Mouse (Mus musculus) thymus, postnatal 14 days (tissue): Measurements from ENCODE around the gene Phf10.
"Not testable (repeated sequence)": the region's sequence is repeated elsewhere in the genome, so short reads cannot be mapped to it uniquely, and the experiment has no call there.

Source experiments
- DNase-seq: peaks from one replicate; pipeline ENCODE4 v3.0.0; 2021

The Phf10 gene

DNA sequence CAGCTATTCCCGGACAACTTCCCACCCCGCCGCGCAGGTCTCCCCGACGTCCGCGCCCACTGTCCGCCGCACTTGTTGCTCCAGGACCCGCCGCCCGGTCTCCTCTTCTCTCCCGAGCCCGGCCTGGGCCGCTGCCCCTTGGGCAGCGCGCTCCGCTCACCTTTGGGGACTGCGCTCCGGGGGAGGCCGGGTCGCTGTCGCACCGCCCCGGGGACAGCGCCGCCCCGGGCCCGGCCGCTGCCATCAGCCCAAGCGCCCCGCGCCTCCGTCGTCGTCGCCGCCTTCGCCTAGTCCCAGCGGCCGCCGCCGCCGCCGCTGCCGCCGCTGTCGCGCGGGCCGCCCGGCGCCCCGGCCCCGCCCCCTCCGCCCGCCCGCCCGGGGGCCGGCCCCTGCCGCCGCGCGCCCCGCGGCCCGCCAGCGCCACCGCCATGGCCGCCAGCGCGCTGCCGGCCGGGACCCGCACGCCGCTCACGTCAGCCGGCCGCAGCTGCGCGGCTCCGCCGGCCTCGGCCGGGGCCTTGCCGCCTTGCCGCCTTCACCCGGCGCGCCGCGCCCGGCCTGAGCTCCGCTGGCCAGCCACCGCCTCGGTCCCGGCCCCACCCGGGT, at the start of gene Phf10:
Gene Phf10, minus strand, starts transcription at position 323 of the 606 bp plus-strand sequence.
- DNase-seq: peak; percentile 56

DNA sequence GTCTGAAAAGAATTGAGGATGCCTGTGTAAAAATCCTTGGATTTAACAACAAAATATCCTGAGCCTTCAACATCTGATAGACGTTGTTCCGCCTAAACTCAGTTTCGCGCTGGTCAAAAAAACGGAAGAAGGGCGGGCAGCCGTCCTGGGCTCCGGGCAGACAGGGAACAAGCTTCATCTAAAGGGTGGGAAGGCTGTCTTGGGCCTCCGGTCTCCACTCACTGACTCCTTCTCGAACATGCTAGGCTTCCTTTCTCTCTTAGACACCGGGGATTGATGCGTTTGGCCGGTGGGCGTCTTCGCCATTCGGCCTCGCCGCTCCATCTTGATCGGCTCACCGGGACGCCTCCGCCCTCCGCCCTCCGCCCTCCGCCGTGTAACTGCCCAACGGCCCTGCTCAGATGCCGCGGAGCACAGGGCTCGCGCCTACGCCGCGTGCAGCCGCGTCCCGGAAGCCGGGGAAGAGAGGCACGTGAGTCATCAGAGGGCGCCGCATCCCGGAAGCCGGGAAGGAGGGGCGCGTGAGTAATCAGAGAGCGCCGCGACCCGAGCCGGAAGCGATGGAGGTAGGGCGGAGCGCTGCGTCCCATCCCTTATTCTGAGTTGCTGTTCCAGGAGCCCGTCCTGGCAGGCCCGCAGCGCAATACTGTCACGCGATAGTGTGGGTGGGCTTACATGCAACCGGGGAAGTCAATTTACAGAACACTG, 48.8 kb upstream of the Phf10 start, which contains the start of gene Gm3435:
Gene Gm3435, plus strand, starts transcription at position 471 of the 708 bp plus-strand sequence.
- DNase-seq: not testable (repeated sequence)

DNA sequence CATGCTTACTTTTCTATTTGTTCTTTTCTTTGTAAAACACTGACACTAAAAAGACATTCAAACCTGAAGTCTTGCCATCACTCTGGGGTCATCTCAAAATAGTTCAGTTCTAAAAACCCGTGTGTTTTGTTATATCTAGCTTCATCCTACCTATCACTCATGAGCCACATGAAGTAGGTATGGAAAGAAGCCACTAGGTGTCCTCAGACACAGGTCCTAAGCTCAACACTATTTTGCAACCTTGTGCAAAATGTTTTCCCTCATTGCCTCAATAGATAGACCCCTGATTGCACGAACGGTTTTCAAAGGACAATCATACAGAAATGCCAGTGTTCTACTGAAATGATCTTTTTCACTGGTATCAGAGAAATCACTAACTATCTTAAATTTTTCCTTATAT, 48.0 kb upstream of the Phf10 start:
- DNase-seq: not testable (repeated sequence)

DNA sequence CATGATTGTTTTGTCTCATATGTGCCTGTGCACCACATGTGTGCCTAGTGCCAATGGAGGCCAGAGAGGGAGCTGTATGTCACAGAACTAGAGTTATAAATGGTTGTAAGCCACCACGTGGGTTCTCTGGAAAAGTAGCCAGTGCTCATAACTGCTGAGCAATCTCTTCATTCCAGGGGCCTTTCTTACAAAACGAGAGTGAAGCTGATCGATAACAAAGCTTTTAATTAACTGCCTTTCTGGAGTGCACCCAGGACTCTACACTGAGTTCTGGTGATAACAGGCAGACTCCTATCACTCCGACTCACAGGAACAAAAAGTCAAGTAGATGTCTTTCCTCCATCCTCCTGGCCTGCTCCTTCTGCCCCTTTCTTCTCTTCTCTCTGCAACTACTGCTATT, 39.0 kb upstream of the Phf10 start:
- DNase-seq: not testable (repeated sequence)

DNA sequence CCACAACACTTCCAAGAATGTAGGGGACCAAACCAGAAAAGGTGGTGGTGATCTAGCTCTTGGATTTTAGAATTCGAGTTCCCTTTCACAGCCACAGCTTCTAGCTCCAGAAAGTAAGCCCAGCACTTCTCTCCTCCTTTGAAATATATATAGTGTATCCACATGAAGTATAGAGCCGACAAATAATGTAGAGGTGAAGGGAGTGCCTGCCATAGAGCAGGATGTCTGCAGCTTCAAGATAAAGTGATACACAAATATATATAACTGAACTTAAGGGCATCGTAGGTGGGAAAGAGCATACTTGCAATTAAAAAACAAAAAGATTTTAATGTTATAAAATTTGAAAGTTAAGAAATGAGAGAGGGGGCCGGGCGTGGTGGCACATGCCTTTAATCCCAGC, 33.1 kb upstream of the Phf10 start:
- DNase-seq: not testable (repeated sequence)

DNA sequence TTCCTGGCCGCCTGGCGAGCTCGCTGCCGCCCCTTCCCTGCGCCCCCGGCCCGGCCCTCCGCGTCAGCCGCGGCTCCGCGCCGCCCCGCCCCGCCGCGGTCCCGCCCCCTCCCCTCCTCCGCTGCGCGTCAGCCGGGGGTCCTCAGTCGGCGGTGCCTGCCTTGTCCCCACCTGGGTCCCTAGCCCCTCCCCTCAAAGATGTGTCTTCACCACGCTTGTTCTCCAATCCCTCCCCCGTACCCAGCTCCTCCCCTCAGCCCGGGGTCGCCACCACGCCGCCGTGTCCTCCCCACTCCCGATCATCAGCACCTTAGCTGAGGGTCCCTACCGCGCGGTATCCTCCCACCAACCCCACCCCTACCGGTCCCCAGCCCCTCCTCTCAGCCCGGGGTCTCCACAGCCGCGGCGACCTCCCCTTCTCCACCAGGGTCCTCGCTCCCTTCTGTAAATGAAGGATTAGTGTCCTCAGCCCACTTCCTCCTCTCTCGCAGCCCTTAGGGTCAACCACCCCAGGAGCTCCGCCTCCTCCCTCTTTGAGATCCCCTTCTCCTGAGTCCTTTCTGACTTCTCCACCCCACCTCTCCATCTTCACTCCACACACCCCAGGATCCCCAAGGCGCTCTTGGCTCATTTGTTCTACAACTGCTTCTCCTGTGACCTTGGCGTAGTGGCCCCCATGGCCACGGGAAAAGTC, 32.2 kb upstream of the Phf10 start:
- not testable (repeated sequence) for DNase-seq

DNA sequence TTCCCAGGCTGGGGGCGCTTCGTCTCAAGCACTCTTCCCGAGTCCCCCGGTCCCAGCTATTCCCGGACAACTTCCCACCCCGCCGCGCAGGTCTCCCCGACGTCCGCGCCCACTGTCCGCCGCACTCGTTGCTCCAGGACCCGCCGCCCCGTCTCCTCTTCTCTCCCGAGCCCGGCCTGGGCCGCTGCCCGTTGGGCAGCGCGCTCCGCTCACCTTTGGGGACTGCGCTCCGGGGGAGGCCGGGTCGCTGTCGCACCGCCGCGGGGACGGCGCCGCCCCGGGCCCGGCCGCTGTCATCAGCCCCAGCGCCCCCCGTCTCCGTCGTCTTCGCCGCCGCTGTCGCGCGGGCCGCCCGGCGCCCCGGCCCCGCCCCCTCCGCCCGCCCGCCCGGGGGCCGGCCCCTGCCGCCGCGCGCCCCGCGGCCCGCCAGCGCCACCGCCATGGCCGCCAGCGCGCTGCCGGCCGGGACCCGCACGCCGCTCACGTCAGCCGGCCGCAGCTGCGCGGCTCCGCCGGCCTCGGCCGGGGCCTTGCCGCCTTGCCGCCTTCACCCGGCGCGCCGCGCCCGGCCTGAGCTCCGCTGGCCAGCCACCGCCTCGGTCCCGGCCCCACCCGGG, 31.6 kb upstream of the Phf10 start:
- DNase-seq: not testable (repeated sequence)

DNA sequence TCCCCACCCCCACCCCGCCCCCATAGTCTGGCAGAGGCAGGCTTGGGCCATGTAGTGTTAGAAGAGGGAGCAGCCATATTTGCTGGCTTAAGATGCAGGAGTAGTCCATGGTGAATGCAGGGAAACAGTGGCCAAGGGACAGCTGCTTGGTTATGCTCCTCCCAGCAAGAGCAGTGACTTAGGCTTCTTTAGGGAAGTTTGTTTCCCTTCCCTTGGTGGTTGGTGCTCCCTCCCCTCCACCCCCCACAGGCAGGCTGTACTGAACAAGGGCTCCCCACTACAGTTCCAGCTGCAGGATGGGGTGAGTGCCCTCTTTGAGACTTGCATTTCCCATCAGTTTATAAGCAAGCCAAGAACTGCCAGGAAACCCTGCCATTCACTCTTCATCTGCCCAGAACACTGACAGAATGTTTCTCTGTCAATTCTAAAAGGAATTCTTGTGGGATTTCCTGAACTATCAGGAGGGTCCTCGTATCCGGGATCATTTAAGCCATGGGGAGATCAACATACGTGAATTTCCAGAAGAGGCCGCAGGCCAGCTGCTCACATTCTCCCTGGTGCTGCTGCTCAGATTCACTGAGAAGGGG, 29.1 kb upstream of the Phf10 start:
- DNase-seq: not testable (repeated sequence)

DNA sequence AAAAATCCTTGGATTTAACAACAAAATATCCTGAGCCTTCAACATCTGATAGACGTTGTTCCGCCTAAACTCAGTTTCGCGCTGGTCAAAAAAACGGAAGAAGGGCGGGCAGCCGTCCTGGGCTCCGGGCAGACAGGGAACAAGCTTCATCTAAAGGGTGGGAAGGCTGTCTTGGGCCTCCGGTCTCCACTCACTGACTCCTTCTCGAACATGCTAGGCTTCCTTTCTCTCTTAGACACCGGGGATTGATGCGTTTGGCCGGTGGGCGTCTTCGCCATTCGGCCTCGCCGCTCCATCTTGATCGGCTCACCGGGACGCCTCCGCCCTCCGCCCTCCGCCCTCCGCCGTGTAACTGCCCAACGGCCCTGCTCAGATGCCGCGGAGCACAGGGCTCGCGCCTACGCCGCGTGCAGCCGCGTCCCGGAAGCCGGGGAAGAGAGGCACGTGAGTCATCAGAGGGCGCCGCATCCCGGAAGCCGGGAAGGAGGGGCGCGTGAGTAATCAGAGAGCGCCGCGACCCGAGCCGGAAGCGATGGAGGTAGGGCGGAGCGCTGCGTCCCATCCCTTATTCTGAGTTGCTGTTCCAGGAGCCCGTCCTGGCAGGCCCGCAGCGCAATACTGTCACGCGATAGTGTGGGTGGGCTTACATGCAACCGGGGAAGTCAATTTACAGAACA, 17.4 kb upstream of the Phf10 start, which contains the start of the genes 9030025P20Rik and Gm3417:
Gene 9030025P20Rik, plus strand, starts transcription at position 107 of the 677 bp plus-strand sequence.
Gene Gm3417, minus strand, starts transcription at position 429 of the 677 bp plus-strand sequence.
- not testable (repeated sequence) for DNase-seq

DNA sequence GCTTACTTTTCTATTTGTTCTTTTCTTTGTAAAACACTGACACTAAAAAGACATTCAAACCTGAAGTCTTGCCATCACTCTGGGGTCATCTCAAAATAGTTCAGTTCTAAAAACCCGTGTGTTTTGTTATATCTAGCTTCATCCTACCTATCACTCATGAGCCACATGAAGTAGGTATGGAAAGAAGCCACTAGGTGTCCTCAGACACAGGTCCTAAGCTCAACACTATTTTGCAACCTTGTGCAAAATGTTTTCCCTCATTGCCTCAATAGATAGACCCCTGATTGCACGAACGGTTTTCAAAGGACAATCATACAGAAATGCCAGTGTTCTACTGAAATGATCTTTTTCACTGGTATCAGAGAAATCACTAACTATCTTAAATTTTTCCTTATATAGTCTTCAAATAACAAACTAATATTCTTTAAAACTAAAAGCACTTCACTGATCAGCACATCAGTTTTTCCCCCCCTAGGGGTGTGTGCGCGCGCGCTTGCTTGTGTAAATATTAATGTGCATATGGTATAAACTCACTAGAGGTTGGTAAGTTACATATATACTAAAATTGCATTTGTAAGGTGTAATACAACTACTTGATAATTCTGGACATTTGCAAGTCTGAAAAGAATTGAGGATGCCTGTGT, 16.8 kb upstream of the Phf10 start:
- DNase-seq: not testable (repeated sequence)

DNA sequence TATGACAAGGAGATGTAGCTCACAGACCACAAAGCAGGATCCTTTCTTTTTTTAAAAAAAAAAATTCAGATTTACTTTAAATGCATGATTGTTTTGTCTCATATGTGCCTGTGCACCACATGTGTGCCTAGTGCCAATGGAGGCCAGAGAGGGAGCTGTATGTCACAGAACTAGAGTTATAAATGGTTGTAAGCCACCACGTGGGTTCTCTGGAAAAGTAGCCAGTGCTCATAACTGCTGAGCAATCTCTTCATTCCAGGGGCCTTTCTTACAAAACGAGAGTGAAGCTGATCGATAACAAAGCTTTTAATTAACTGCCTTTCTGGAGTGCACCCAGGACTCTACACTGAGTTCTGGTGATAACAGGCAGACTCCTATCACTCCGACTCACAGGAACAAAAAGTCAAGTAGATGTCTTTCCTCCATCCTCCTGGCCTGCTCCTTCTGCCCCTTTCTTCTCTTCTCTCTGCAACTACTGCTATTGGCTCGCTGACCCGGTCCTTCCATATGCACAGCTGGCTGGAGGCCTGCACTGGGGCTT, 7.4 kb upstream of the Phf10 start:
- DNase-seq: not testable (repeated sequence)

DNA sequence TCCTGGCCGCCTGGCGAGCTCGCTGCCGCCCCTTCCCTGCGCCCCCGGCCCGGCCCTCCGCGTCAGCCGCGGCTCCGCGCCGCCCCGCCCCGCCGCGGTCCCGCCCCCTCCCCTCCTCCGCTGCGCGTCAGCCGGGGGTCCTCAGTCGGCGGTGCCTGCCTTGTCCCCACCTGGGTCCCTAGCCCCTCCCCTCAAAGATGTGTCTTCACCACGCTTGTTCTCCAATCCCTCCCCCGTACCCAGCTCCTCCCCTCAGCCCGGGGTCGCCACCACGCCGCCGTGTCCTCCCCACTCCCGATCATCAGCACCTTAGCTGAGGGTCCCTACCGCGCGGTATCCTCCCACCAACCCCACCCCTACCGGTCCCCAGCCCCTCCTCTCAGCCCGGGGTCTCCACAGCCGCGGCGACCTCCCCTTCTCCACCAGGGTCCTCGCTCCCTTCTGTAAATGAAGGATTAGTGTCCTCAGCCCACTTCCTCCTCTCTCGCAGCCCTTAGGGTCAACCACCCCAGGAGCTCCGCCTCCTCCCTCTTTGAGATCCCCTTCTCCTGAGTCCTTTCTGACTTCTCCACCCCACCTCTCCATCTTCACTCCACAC, 583 bp upstream of the Phf10 start:
- not testable (repeated sequence) for DNase-seq

DNA sequence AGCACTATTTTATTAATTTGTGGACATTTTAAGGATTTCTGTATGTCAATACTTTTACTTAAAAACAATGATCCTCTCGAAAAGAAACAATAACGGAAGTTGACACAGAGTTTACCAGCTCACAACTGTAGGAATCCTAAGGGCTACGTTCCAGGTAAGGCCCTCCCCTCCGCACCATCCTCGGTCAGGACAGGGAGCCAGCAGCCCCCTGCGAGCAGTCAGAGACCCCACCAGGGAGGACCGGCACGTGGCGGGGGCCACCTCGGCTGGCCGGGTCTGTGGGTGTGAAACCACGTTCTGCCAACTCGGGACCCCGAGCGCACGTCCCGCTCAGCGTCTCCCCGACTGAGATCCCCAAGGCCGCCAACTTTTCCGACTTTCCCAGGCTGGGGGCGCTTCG, 553 bp downstream of the Phf10 start:
- DNase-seq: peak; percentile 59

DNA sequence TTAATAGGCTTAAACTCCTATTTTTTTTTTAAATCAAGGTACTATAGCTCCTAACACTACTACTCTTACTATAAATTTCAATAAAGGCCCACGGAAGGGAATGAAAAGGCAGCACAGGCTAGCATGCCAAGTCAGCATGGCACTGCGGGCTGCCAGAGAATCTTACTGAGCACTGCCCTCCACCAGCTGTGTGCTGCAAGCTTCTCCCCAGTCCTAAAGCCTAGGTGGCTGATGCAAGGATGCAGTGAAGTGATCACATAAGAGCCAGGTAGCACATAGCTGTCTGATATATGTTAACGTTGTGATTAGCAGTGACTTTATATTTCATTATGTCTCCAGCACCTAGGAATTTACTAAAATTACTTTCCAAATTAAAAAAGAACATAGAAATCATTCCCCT, 1.1 kb downstream of the Phf10 start:
- DNase-seq: peak; percentile 30

DNA sequence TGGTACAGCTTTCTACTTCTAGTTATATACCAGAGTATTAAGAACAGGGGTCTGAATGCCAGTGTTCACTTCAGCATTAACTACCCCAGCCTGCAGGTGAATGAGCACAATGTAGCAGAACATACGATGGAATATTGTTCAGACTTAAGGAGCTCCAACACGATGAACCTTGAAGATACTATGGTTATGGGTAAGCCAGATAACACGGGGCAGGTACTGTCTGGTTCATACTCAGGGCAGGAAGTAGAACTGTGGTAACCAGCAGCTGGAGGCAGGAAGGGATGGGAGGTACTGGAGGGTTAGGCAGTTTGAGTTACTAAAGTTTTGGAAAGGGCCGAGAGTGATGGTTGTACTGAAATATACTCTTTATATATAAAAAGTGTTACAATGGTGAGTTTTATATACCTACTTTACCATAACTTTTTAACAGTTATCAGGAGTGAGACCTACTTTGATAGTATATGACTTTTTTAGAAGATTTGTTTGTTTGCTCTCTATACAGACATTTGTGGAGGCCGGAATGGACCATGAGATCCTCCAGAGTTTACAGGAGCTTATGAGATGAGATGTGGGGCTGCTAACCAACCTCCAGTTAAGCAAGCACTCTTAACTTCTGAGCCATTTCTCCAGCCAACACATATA, 2.3 kb downstream of the Phf10 start:
- DNase-seq: peak; percentile 42

DNA sequence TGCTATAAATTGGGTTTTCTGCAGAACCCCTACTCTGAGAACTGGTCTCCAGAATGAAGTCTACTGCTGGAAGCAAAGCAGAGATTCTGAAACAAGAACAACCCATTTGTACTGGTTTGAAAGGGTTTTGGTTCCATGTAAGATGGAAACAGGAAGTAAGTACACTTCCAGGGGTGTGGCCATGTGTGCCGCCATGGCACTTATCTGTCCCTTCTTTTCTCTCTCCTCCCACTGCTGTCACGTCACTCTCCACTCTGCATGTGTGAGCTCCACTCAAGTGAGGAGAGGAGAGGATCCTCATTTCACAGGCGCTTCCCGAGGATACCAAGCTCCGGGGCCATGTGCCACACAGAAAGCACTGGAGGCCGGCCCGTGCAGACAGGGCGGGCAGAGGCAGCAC, 7.6 kb downstream of the Phf10 start:
- DNase-seq: no peak

DNA sequence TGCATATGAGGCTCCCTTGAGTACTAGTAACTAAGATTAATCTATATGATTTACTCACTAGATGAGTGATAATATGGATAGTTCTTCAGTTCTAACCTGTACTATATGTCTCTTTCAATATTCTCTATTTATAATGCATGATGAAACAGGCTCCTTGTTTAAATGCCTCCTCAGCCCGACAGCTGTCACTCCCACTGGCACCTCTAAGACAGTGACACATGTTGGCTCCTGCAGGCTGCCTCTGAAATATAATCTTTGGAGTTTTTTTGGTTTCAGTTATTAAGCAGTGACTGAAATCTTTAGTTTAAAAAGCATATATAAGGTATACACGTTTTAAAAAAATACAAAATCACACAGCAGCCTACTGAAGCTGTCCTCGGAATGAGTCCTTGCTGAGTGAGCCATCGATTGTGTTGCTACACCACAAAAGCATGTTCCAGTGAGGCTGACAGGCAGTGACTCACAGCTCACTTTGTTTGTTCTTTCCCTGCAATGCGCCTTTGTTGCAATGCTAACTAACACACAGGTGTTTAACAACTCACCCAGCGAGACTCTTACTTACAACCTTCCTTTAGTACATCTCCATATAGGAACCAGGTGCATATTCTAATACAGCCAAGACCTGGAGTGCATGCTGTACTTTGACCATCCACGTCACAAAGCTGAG, 11.8 kb downstream of the Phf10 start:
- DNase-seq: no peak

DNA sequence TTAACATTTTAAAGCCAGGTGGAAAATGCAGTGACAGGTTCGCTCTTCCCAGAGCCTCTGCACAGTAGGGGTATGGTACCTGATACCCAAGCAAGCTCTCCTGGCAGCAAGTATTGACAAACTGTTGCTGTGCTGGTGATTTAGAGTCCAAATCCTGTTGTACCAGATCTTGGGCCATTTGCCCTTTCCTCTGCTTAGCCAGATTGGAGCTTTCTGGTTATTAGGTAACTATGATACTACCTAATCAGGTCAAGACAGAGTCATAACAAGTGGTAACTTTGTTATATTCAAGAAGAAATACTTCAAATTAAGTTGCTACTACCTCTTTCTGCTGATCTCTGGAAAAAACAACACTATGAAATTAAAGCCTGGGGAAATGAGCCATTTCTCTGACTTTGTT, 16.5 kb downstream of the Phf10 start:
- DNase-seq: no peak

DNA sequence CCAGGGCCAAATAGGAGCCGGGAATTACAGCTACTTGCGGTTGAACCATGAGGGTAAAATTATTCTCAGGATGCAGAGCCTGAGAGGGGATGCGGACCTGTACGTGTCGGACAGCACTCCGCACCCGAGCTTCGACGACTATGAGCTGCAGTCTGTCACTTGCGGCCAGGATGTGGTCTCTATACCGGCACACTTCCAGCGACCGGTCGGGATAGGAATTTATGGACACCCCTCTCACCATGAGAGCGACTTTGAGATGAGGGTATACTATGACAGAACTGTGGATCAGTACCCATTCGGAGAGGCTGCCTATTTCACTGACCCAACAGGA, 17.4 kb downstream of the Phf10 start:
- no peak for DNase-seq
